Mouse (Mus musculus): ENCODE results near the gene Igflr1. TPM values are rescaled to one million over a fixed set of nuclear protein-coding genes. Genes with fewer than 3 reads are reported as not detected.

Gene Igflr1
- total and polyA plus RNA-seq, 3 experiments, result 0.23 to 3.7 (median 0.75) TPM

DNA sequence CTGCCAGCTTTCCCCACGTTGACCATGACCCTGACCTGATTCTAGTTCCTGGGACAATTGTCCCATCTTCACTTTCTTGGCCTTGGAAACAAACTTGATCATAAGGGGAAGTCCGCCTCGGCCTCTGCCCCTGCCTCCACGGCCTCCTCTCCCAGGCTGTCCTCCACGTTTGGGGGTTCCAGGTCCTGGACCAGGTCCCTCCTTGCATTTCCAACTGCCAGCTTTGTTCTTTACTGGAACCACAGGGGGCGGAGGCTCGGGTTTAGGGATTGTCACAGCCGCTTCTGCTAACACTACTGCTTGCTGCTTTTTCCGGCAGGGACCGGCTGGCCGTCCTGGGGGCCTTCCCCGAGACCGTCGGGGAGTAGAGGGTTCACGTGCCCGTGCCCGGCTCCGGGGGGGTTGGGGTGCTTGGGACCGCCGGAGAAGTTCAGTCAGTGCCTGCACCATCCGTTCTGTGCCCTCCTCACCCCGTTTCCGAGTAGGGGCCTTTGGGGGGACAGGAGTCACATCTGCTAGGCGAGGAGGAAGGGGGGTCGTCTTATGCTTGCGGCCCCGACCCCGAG lies 21.3 kb downstream of the Igflr1 start:
- no peaks in the 10 kb centered on the region for H3K4me1 ChIP-seq (ENCODE audit: control insufficient read depth, insufficient read depth, low read length)
- intact Hi-C loops (cut with DNase I), result no loop called here
- TF ChIP-seq POLR2A (IDR thresholded peaks at IDR 0.05; ENCODE audit: insufficient read depth, low read depth, low read length) (no peak), CTCF (IDR thresholded peaks at IDR 0.05) (no peak), EP300 (IDR thresholded peaks at IDR 0.05; ENCODE audit: insufficient read depth, low read depth, low read length) (no peak)
- no peaks in the 10 kb centered on the region for H3K27me3 ChIP-seq (ENCODE audit: control insufficient read depth, insufficient read depth, low read length)
- no peak for DNase-seq
- no peak overlapping the region for H3K27ac ChIP-seq
- H3K79me2 ChIP-seq (replicated peaks; ENCODE audit: control insufficient read depth, insufficient read depth, low read length), result peaks cover 1% of the 10 kb centered on the region
- H3K36me3 ChIP-seq (ENCODE audit: control insufficient read depth, insufficient read depth, low read length), result no peaks in the 10 kb centered on the region
- WGBS, result 85% methylated on average over 28 of the region's 28 CpGs
- H3K4me3 ChIP-seq, result no peak overlapping the region
- H3K9ac ChIP-seq (ENCODE audit: low read depth, low read length), result no peak overlapping the region

GRCm38 (mm10) chr7:30587842-30588667 lies 22.8 kb downstream of the Igflr1 start:
- Histone ChIP-seq H3K27me3 (ENCODE audit: control insufficient read depth, insufficient read depth, low read length) (no peaks in the 10 kb centered on the region), H3K79me2 (replicated peaks; ENCODE audit: control insufficient read depth, insufficient read depth, low read length) (peaks cover 1% of the 10 kb centered on the region), H3K4me3 (peak overlapping the region; percentile 83), H3K9ac (ENCODE audit: low read depth, low read length) (peak overlapping the region; percentile 90), H3K27ac (peak overlapping the region; percentile 87), H3K36me3 (ENCODE audit: control insufficient read depth, insufficient read depth, low read length) (no peaks in the 10 kb centered on the region), H3K4me1 (ENCODE audit: control insufficient read depth, insufficient read depth, low read length) (no peaks in the 10 kb centered on the region)
- TF ChIP-seq CTCF (IDR thresholded peaks at IDR 0.05) (no peak), EP300 (IDR thresholded peaks at IDR 0.05; ENCODE audit: insufficient read depth, low read depth, low read length) (no peak), POLR2A (IDR thresholded peaks at IDR 0.05; ENCODE audit: insufficient read depth, low read depth, low read length) (no peak)
- DNase-seq, result no peak
- intact Hi-C loops (cut with DNase I), result loop anchor here (1.0 to 2.0 kb wide), 2 partner anchors 25 to 63 kb away; partner anchors contain the start of genes Gm49396, Psenen, Rbm42 and U2af1l4
- under 1% methylated on average over 43 of the region's 67 CpGs for WGBS

- Histone ChIP-seq H3K36me3 (ENCODE audit: control insufficient read depth, insufficient read depth, low read length) (no peaks in the 10 kb centered on the region), H3K4me3 (peak within 1 kb of the TSS; percentile 83), H3K4me1 (ENCODE audit: control insufficient read depth, insufficient read depth, low read length) (no peaks in the 10 kb centered on the region), H3K27me3 (ENCODE audit: control insufficient read depth, insufficient read depth, low read length) (no peaks in the 10 kb centered on the region), H3K79me2 (replicated peaks; ENCODE audit: control insufficient read depth, insufficient read depth, low read length) (peaks cover 1% of the 10 kb centered on the region), H3K9ac (ENCODE audit: low read depth, low read length) (peak within 1 kb of the TSS; percentile 90), H3K27ac (peak within 1 kb of the TSS; percentile 87)
- intact Hi-C loops (cut with DNase I), result loop anchor here (1.0 to 2.0 kb wide), 4 partner anchors 24 to 62 kb away; partner anchors contain the start of genes Gm49396, Psenen, Rbm42 and U2af1l4
- WGBS, result under 1% methylated on average over 53 of the region's 68 CpGs
- peak; percentile 95 to 99 for DNase-seq
- no peak for TF ChIP-seq CTCF (IDR thresholded peaks at IDR 0.05)
- TF ChIP-seq EP300 (IDR thresholded peaks at IDR 0.05; ENCODE audit: insufficient read depth, low read depth, low read length), result peak; percentile 68
- TF ChIP-seq POLR2A (IDR thresholded peaks at IDR 0.05; ENCODE audit: insufficient read depth, low read depth, low read length), result peak; percentile 87
Observed at GRCm38 (mm10) chr7:30588676-30589434, 23.6 kb downstream of the Igflr1 start, which contains the start of gene Kmt2b. Gene Kmt2b (minus strand): TSS chr7:30588726.

DNA sequence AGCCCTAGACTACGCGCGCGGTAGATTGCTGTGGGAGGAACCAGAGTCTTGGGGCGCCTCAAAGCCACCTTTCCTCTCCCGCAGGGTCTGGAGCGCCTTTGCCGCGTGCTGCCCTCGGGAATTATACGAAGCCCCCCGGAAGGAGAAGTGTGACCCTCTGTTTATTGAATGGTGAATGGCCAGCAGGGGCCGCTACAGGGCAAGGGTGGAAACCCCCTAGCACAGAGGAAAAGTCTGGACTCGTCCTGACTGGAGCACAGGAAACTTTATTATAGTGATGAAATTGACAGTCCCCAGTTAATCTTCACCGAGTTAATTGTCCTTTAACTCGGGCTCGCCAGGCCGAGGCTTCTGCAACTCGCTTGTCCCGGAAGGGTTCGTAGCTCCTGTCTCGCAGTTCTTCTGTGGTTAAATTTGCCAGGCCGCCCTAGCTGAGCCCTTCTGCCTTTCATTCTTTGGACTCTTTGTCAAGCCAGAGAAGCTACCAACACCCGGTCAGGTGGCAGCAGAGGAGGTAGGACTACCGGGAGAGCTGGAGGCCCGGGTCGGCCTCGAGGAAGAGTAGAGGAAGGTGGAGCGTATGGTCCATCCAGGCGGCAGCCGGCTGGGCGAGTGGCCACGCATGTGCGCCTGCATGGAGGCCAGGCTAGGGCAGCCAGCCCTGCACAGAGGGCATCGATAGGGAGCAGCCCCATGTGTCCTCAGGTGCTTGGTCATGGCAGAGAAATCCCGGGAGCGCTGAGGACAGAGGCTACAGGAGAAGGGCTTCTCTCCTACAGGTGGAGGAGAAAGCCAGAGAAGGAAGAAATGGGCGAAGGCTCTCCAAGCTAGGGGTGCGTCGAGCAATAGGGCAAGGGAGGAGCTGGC lies 24.4 kb downstream of the Igflr1 start:
- DNase-seq, result peak; percentile 86 to 90
- Histone ChIP-seq H3K9ac (ENCODE audit: low read depth, low read length) (peak overlapping the region; percentile 76), H3K36me3 (ENCODE audit: control insufficient read depth, insufficient read depth, low read length) (no peaks in the 10 kb centered on the region), H3K79me2 (replicated peaks; ENCODE audit: control insufficient read depth, insufficient read depth, low read length) (peaks cover 1% of the 10 kb centered on the region), H3K27ac (peak overlapping the region; percentile 87), H3K27me3 (ENCODE audit: control insufficient read depth, insufficient read depth, low read length) (no peaks in the 10 kb centered on the region), H3K4me1 (ENCODE audit: control insufficient read depth, insufficient read depth, low read length) (no peaks in the 10 kb centered on the region), H3K4me3 (peak overlapping the region; percentile 83)
- TF ChIP-seq POLR2A (IDR thresholded peaks at IDR 0.05; ENCODE audit: insufficient read depth, low read depth, low read length) (no peak), CTCF (IDR thresholded peaks at IDR 0.05) (peak; percentile 97), EP300 (IDR thresholded peaks at IDR 0.05; ENCODE audit: insufficient read depth, low read depth, low read length) (0 out of 2 replicates have a peak, but pooled peaks have one; percentile 45)
- 24% methylated on average over 40 of the region's 40 CpGs for WGBS
- intact Hi-C loops (cut with DNase I), result loop anchor here (1.0 to 10.0 kb wide), 5 partner anchors 24 to 365 kb away; partner anchors contain the start of genes Ffar1, Rbm42 and Usf2

Data from heart, adult 2 months (tissue).